ENCODE assay signal across 10 mouse cellular contexts in the genomic region with DNA sequence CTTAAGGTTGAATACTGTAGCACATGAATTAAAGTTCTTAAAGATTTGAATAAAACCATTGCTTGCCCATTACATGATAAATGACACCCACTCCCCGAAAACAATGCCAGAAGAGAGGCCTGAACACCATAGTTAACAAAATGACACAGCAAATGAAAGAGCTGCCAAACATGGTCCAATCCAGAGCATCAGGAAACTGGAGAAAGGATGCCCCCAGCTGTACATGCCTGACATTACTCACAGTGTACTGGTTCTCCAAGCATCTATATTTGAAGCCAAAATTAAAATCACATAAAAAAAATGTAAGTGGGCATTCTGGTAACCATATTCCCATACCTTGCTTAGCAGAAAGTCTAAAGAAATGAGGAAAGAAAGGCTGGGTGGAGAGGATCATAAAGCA. TPM values are rescaled to one million over a fixed set of nuclear protein-coding genes. Genes with fewer than 3 reads are reported as not detected.
DNase-seq lines count a peak whose midpoint lies in the region; ATAC-seq lines count a peak whose summit lies in the region.
"Had no signal": no experiment of that assay in that cellular context is flagged by ENCODE, and none has a peak within 500 bp of the region (broad histone marks: within the 10 kb centered on the region; RNA-seq: fewer than 3 reads in every experiment).

No protein-coding gene starts in this region.

- no peak overlapping the region for H3K9ac ChIP-seq in forebrain, embryonic 12.5 days
- H3K9ac ChIP-seq in forebrain, embryonic 16.5 days (replicated peaks; ENCODE audit: low read depth, low read length): no peak overlapping the region
- H3K9ac ChIP-seq in hindbrain, embryonic 13.5 days: no peak overlapping the region
- no peak overlapping the region for H3K9ac ChIP-seq in neural tube, embryonic 12.5 days
- H3K9ac ChIP-seq: embryonic facial prominence, embryonic 12.5 days; limb, embryonic 13.5 days had no signal

- no peaks in the 10 kb centered on the region for H3K4me1 ChIP-seq in forebrain, embryonic 12.5 days
- H3K4me1 ChIP-seq in forebrain, embryonic 16.5 days (replicated peaks; ENCODE audit: control insufficient read depth, insufficient read depth, low read length): no peaks in the 10 kb centered on the region
- no peaks in the 10 kb centered on the region for H3K4me1 ChIP-seq in hindbrain, embryonic 13.5 days (replicated peaks)
- no peaks in the 10 kb centered on the region for H3K4me1 ChIP-seq in neural tube, embryonic 12.5 days
- H3K4me1 ChIP-seq: embryonic facial prominence, embryonic 12.5 days; limb, embryonic 13.5 days had no signal

- no peaks in the 10 kb centered on the region for H3K36me3 ChIP-seq in forebrain, embryonic 12.5 days (replicated peaks)
- no peaks in the 10 kb centered on the region for H3K36me3 ChIP-seq in forebrain, embryonic 16.5 days (ENCODE audit: control insufficient read depth, insufficient read depth)
- H3K36me3 ChIP-seq in hindbrain, embryonic 13.5 days: no peaks in the 10 kb centered on the region
- H3K36me3 ChIP-seq in neural tube, embryonic 12.5 days: no peaks in the 10 kb centered on the region
- H3K36me3 ChIP-seq: embryonic facial prominence, embryonic 12.5 days; limb, embryonic 13.5 days had no signal

- H3K4me3 ChIP-seq in forebrain, embryonic 12.5 days (replicated peaks): no peak overlapping the region
- no peak overlapping the region for H3K4me3 ChIP-seq in forebrain, embryonic 16.5 days (replicated peaks; ENCODE audit: low read length)
- no peak overlapping the region for H3K4me3 ChIP-seq in hindbrain, embryonic 13.5 days
- H3K4me3 ChIP-seq in neural tube, embryonic 12.5 days: no peak overlapping the region
- H3K4me3 ChIP-seq: embryonic facial prominence, embryonic 12.5 days; limb, embryonic 13.5 days had no signal

- WGBS in forebrain, embryonic 12.5 days: 61% methylated on average over 1 of the region's 1 CpGs
- WGBS in forebrain, embryonic 16.5 days: 58% methylated on average over 1 of the region's 1 CpGs
- WGBS in hindbrain, embryonic 13.5 days: 31% methylated on average over 1 of the region's 1 CpGs
- whole genome bisulfite sequencing in neural tube, embryonic 12.5 days: 49% methylated on average over 1 of the region's 1 CpGs

- no peaks in the 10 kb centered on the region for H3K27me3 ChIP-seq in forebrain, embryonic 12.5 days
- no peaks in the 10 kb centered on the region for H3K27me3 ChIP-seq in forebrain, embryonic 16.5 days (replicated peaks; ENCODE audit: control insufficient read depth, insufficient read depth, low read length)
- no peaks in the 10 kb centered on the region for H3K27me3 ChIP-seq in hindbrain, embryonic 13.5 days
- H3K27me3 ChIP-seq in neural tube, embryonic 12.5 days (replicated peaks): no peaks in the 10 kb centered on the region
- H3K27me3 ChIP-seq: embryonic facial prominence, embryonic 12.5 days; limb, embryonic 13.5 days had no signal

- DNase-seq in lung, postnatal 36 days: peak; percentile 13
- no peak for DNase-seq in lung, adult 18-20 months
- DNase-seq in gastrocnemius, adult 8-10 months (ENCODE audit: low spot score in 2 of 2): no peak
- DNase-seq in thymus, postnatal 25 days: no peak

- no peak overlapping the region for H3K4me2 ChIP-seq in forebrain, embryonic 12.5 days
- H3K4me2 ChIP-seq in forebrain, embryonic 16.5 days (ENCODE audit: low read length): no peak overlapping the region
- H3K4me2 ChIP-seq in hindbrain, embryonic 13.5 days: no peak overlapping the region
- no peak overlapping the region for H3K4me2 ChIP-seq in neural tube, embryonic 12.5 days (replicated peaks)
- H3K4me2 ChIP-seq: embryonic facial prominence, embryonic 12.5 days; limb, embryonic 13.5 days had no signal

- ATAC-seq in forebrain, embryonic 12.5 days (ENCODE audit: low FRiP score): peak; percentile 70; the same call in 1 of the 2 replicates
- no peak; the same call in 1 of the 2 replicates for ATAC-seq in forebrain, embryonic 16.5 days
- peak; percentile 74; the same call in 1 of the 2 replicates for ATAC-seq in hindbrain, embryonic 13.5 days (ENCODE audit: low FRiP score)
- ATAC-seq in neural tube, embryonic 12.5 days (ENCODE audit: low FRiP score, low read depth): 0 out of 2 replicates have a peak, but pooled peaks have one; percentile 58

- H3K9me3 ChIP-seq in forebrain, embryonic 12.5 days: no peaks in the 10 kb centered on the region
- H3K9me3 ChIP-seq in forebrain, embryonic 16.5 days (ENCODE audit: control insufficient read depth, low read length): no peaks in the 10 kb centered on the region
- no peaks in the 10 kb centered on the region for H3K9me3 ChIP-seq in hindbrain, embryonic 13.5 days
- no peaks in the 10 kb centered on the region for H3K9me3 ChIP-seq in neural tube, embryonic 12.5 days
- H3K9me3 ChIP-seq: embryonic facial prominence, embryonic 12.5 days; limb, embryonic 13.5 days had no signal

- H3K27ac ChIP-seq in forebrain, embryonic 12.5 days: no peak overlapping the region
- H3K27ac ChIP-seq in forebrain, embryonic 16.5 days (ENCODE audit: low read length): no peak overlapping the region
- H3K27ac ChIP-seq in hindbrain, embryonic 13.5 days: no peak overlapping the region
- H3K27ac ChIP-seq in neural tube, embryonic 12.5 days: no peak overlapping the region
- H3K27ac ChIP-seq: embryonic facial prominence, embryonic 12.5 days; limb, embryonic 13.5 days had no signal

RNA-seq across cellular contexts. Expression of a gene that starts 38.6 kb away (rescaled TPM):
- 29.0 and 31.6 TPM in 2 replicates for polyA plus RNA-seq in forebrain, embryonic 12.5 days (2016; fragmentation: Nextera tagmentation; extraction: Ambion mirVana)
- 34.2 and 40.8 TPM in 2 replicates for polyA plus RNA-seq in forebrain, embryonic 16.5 days (2015; fragmentation: Nextera tagmentation; extraction: Ambion mirVana)
- polyA plus RNA-seq in hindbrain, embryonic 13.5 days (2015; fragmentation: Nextera tagmentation; extraction: Ambion mirVana): 35.0 and 37.7 TPM in 2 replicates
- polyA plus RNA-seq in neural tube, embryonic 12.5 days (2016; fragmentation: Nextera tagmentation; extraction: Ambion mirVana): 30.4 and 38.1 TPM in 2 replicates
- 10 to 100 TPM; 55.5 to 67.6 (median 59.1) TPM for total RNA-seq in gastrocnemius, adult 8-10 months (2022)
